Mouse (Mus musculus) layer of hippocampus, adult 9-11 months (tissue): ENCODE data around the gene Actl7a.

ENCODE experiments used
- DNase-seq: peaks from one replicate; pipeline ENCODE4 v3.0.0; 2022

The Actl7a gene

DNA sequence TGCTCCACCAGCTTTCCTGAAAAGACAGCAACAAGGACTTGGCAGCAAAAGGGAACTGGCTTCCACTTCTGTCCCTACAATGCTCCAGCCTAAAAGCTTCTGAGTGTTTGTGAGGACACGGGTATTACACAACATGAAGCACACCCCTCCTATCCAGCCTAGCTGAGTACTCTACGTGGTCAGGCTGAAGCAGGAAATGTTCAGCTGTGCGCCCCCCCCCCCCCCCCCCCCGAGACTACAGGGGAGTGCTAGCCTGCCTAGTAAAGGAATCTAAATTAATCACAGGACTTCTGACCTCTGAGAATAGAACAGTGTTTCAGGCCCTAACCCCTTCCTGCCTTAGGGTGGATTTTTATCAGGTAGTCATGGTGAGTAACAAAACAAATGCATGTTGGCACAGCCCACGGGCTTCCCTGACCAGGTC, 24.7 kb downstream of the Actl7a start:
- no peak for DNase-seq

DNA sequence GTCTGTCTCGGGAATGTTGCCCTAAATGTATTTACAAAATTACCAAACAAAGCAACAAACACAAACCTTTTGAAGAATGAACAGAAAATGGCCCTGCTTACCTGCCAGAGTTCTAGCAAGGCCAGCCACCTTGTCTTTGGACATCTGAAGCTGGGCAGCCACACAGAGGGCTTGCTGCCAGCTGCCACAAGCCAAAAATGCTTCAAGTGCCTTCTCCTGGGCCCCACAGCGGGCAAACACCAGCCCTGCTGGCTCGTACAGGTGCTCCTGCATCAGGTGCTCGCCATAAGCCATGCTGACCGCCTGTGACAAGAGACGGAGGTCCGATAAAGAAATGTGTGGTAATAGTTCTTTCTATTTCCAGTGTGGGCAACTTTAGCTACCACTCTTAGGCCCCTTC, 25.7 kb downstream of the Actl7a start:
- no peak for DNase-seq

DNA sequence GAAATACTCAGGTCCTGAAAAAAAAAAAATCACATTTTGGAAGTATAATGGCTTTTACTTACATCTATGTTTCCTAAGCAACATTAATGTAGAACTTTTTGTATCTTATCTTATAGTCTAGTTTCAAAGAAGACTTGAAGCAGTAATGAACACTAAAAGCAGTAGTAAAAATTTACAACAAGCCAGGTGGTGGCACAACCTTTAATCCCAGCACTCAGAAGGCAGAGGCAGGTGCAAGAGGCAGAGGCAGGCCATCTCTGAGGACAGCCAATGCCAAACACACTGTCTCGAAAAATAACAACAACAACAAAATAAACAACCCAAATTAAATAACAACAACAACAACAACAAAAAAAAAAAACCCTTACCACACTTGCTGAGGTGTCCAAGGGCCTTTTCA, 27.9 kb downstream of the Actl7a start:
- no peak for DNase-seq

DNA sequence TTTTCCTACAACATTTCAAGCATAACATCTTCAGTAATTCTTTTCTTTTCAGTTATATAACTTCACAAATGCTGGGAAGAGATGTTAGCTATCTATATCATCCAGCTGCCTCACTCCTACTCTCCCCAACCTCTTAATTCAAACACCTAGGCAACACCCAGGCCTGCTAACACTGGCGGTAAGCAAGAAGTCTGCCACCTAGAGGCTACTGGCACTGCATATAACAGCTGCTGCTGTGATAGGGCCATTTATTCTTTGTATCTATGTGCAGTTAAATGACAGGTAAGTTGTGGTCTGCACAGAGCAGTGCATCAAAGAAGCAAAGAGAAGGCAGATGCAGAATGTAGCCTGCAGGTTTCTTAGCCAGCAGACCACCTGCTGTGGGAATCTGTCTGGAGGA, 48.2 kb downstream of the Actl7a start:
- DNase-seq, result no peak
